Mouse (Mus musculus): ENCODE data around the gene Rd3. TPM values are rescaled to one million over a fixed set of nuclear protein-coding genes. Genes with fewer than 3 reads are reported as not detected.

Rd3 gene
- 0.92 and 1.6 TPM in 2 replicates for polyA plus RNA-seq (2014; fragmentation: Nextera tagmentation; extraction: Ambion mirVana)

DNA sequence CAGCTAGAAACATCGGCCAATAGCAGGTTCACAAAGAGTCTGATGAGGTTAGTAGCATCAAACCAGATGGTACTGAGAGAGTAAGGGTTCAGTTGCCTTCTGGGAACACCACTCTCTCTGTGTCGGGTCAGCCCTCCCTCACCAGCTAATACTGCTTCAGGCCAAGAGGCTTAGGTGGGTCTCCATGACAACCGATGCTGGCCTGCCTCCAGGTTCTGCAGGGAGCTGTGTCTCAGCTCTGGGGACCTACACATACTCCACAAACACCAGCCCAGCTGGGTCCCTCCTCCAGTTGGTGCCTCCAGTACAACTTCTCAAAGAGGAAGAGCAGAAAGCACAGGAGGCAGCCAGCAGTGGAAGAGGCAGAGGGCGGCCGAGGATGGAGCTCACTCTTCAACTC lies at the start of gene Rd3:
Gene Rd3 (plus strand): TSS at position 184 of the 400 bp plus-strand sequence.
- ATAC-seq (replicated peaks; ENCODE audit: low FRiP score), result peak; percentile 85
- no peak within 1 kb of the TSS for H3K4me2 ChIP-seq (ENCODE audit: low read depth, low read length, severe bottlenecking)

DNA sequence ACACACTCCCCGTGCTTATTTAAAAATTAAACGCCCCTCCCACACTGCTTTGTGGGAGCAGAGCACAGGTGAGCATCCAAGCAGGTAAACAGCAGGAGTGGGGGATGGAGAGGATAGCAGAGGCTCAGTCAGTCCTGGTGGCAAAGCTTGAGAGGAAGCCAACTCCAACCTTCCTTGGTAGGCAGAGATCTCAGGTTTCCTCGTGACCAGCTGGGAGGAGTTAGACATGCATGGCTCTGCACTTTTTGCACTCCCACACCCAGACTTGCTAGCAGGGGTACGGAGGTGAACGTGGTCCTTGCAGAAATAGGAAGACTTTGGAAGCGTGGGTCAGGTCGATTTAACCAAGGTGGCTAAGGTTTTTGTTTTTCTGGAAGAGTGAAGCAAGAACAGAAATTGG lies 48.8 kb upstream of the Rd3 start:
- ATAC-seq (replicated peaks; ENCODE audit: low FRiP score), result no peak
- H3K4me1 ChIP-seq (replicated peaks; ENCODE audit: control insufficient read depth, insufficient read depth, low read length), result no peaks in the 10 kb centered on the region
- no peak overlapping the region for H3K27ac ChIP-seq (ENCODE audit: low read depth, low read length)
- H3K4me3 ChIP-seq (ENCODE audit: low read depth, low read length), result no peak overlapping the region
- H3K9me3 ChIP-seq (ENCODE audit: control insufficient read depth, low read length), result no peaks in the 10 kb centered on the region
- no peak overlapping the region for H3K4me2 ChIP-seq (ENCODE audit: low read depth, low read length, severe bottlenecking)
- DNase-seq (ENCODE audit: low spot score), result no peak
- H3K27me3 ChIP-seq (ENCODE audit: control insufficient read depth, insufficient read depth, low read length), result no peaks in the 10 kb centered on the region
- H3K9ac ChIP-seq (ENCODE audit: low read length), result no peak overlapping the region
- H3K36me3 ChIP-seq (ENCODE audit: control insufficient read depth, insufficient read depth, low read length), result no peaks in the 10 kb centered on the region
- 77% methylated on average over 7 of the region's 7 CpGs for WGBS

More for the DNA sequence above, at the start of gene Rd3:
- no peak within 1 kb of the TSS for H3K27ac ChIP-seq (ENCODE audit: low read depth, low read length)
- no peak within 1 kb of the TSS for H3K9ac ChIP-seq (ENCODE audit: low read length)
- H3K27me3 ChIP-seq (ENCODE audit: control insufficient read depth, insufficient read depth, low read length), result no peaks in the 10 kb centered on the region
- no peaks in the 10 kb centered on the region; the same call in 1 of the 2 replicates for H3K4me1 ChIP-seq (replicated peaks; ENCODE audit: control insufficient read depth, insufficient read depth, low read length)
- no peaks in the 10 kb centered on the region for H3K36me3 ChIP-seq (ENCODE audit: control insufficient read depth, insufficient read depth, low read length)
- DNase-seq (ENCODE audit: low spot score), result peak; percentile 71
- WGBS, result 39% methylated on average over 5 of the region's 5 CpGs
- no peaks in the 10 kb centered on the region for H3K9me3 ChIP-seq (ENCODE audit: control insufficient read depth, low read length)
- no peak within 1 kb of the TSS for H3K4me3 ChIP-seq (ENCODE audit: low read depth, low read length)

DNA sequence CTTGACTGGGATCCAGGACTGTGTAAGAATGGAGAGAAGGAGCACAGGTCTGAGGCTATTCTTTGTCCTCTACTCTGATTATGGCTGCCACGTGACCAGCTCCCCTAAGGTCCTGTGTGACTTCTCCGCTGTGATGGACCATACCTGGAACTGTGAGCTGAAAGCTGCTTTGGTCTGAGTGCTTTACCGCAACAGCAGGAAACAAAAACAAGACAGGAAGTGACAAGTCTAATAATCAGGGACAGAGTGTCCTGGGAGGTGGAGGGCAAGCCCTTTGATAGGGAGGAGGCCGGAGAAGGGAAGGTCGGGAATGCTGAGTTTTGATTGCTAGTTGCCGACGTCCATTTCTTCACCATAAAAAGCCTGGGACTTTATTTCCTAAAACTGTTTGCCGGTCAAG lies 48.1 kb upstream of the Rd3 start:
- H3K36me3 ChIP-seq (ENCODE audit: control insufficient read depth, insufficient read depth, low read length), result no peaks in the 10 kb centered on the region
- no peak overlapping the region for H3K4me2 ChIP-seq (ENCODE audit: low read depth, low read length, severe bottlenecking)
- no peaks in the 10 kb centered on the region for H3K27me3 ChIP-seq (ENCODE audit: control insufficient read depth, insufficient read depth, low read length)
- H3K9ac ChIP-seq (ENCODE audit: low read length), result no peak overlapping the region
- ATAC-seq (replicated peaks; ENCODE audit: low FRiP score), result no peak
- 81% methylated on average over 8 of the region's 8 CpGs for WGBS
- H3K4me3 ChIP-seq (ENCODE audit: low read depth, low read length), result no peak overlapping the region
- H3K4me1 ChIP-seq (replicated peaks; ENCODE audit: control insufficient read depth, insufficient read depth, low read length), result no peaks in the 10 kb centered on the region
- H3K27ac ChIP-seq (ENCODE audit: low read depth, low read length), result no peak overlapping the region
- no peaks in the 10 kb centered on the region for H3K9me3 ChIP-seq (ENCODE audit: control insufficient read depth, low read length)
- no peak for DNase-seq (ENCODE audit: low spot score)

DNA sequence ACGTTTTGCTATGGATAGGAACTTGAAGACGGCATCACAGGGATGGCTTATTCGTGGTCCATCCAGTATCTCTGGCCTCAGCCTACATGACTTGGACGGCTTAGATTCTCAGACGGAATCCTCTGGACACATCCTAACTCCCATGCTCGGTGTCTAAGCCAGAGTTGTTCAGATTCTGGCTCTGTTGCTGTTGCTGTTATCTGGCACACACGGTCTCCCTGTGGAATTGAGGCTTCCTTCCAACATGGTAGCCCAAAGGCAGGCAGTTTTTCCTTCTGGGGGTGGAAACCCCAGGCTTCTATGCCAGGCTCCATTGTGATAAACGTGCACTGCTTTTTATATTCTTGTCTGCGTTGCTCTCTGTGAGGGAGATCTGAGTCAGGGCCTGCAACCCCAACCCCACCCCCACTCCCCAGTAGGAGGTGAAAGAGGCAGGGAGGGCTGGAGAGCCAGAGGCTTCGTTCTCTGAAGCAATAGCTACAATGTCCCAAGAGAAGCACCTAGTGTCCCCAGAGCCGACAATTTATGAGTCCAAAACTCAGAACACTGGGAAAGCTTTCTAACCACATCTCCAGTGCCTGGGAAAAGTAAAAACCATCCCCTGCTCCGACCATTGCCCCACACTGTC lies 47.2 kb upstream of the Rd3 start:
- 66% methylated on average over 12 of the region's 12 CpGs for WGBS
- no peak for DNase-seq (ENCODE audit: low spot score)

DNA sequence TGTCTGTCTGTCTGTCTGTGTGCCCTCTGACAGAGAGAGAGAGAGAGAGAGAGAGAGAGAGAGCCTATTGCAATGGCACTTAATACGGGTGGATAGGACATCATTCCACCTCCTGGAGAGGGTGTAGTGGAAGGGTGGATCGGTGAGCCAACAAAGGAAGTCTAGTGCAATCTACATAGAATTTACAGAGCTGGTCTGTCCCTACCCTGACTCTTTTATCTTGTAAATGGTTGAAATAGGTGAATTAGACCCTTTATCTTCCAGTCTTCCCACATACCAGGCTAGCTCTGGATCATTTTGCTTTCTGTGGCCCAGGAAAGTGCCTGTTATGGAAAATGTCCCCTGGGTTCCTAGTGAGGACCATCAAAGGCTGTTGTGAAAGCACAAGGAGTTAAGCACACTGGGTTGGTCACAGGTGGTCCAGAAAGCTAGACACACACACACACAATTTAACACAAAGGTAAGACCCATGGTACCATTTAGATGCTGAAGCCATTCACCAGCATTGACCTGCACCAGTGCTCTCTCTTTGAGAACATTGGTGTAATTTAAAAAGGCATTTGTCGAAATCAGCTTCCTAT lies 46.6 kb upstream of the Rd3 start:
- Histone ChIP-seq H3K9ac (ENCODE audit: low read length) (no peak overlapping the region), H3K4me3 (ENCODE audit: low read depth, low read length) (no peak overlapping the region), H3K4me1 (replicated peaks; ENCODE audit: control insufficient read depth, insufficient read depth, low read length) (no peaks in the 10 kb centered on the region), H3K36me3 (ENCODE audit: control insufficient read depth, insufficient read depth, low read length) (no peaks in the 10 kb centered on the region), H3K4me2 (ENCODE audit: low read depth, low read length, severe bottlenecking) (no peak overlapping the region), H3K27ac (ENCODE audit: low read depth, low read length) (no peak overlapping the region), H3K9me3 (ENCODE audit: control insufficient read depth, low read length) (no peaks in the 10 kb centered on the region), H3K27me3 (ENCODE audit: control insufficient read depth, insufficient read depth, low read length) (no peaks in the 10 kb centered on the region)
- no peak for DNase-seq (ENCODE audit: low spot score)
- ATAC-seq (replicated peaks; ENCODE audit: low FRiP score), result no peak
- 87% methylated on average over 3 of the region's 3 CpGs for WGBS

More for the DNA sequence above, 47.2 kb upstream of the Rd3 start:
- Histone ChIP-seq H3K27ac (ENCODE audit: low read depth, low read length) (no peak overlapping the region), H3K9ac (ENCODE audit: low read length) (no peak overlapping the region), H3K4me2 (ENCODE audit: low read depth, low read length, severe bottlenecking) (no peak overlapping the region), H3K4me3 (ENCODE audit: low read depth, low read length) (no peak overlapping the region), H3K36me3 (ENCODE audit: control insufficient read depth, insufficient read depth, low read length) (no peaks in the 10 kb centered on the region), H3K27me3 (ENCODE audit: control insufficient read depth, insufficient read depth, low read length) (no peaks in the 10 kb centered on the region), H3K9me3 (ENCODE audit: control insufficient read depth, low read length) (no peaks in the 10 kb centered on the region), H3K4me1 (replicated peaks; ENCODE audit: control insufficient read depth, insufficient read depth, low read length) (no peaks in the 10 kb centered on the region)
- ATAC-seq (replicated peaks; ENCODE audit: low FRiP score), result no peak

GRCm38 (mm10) chr1:191932286-191932985 lies 44.7 kb upstream of the Rd3 start:
- no peaks in the 10 kb centered on the region for H3K9me3 ChIP-seq (ENCODE audit: control insufficient read depth, low read length)
- WGBS, result 78% methylated on average over 8 of the region's 8 CpGs
- ATAC-seq (replicated peaks; ENCODE audit: low FRiP score) (no peak), DNase-seq (ENCODE audit: low spot score) (no peak)
- H3K4me1 ChIP-seq (replicated peaks; ENCODE audit: control insufficient read depth, insufficient read depth, low read length), result no peaks in the 10 kb centered on the region
- H3K27me3 ChIP-seq (ENCODE audit: control insufficient read depth, insufficient read depth, low read length), result no peaks in the 10 kb centered on the region
- H3K9ac ChIP-seq (ENCODE audit: low read length), result no peak overlapping the region
- no peak overlapping the region for H3K27ac ChIP-seq (ENCODE audit: low read depth, low read length)
- H3K4me3 ChIP-seq (ENCODE audit: low read depth, low read length), result no peak overlapping the region
- H3K36me3 ChIP-seq (ENCODE audit: control insufficient read depth, insufficient read depth, low read length), result no peaks in the 10 kb centered on the region
- H3K4me2 ChIP-seq (ENCODE audit: low read depth, low read length, severe bottlenecking), result no peak overlapping the region

DNA sequence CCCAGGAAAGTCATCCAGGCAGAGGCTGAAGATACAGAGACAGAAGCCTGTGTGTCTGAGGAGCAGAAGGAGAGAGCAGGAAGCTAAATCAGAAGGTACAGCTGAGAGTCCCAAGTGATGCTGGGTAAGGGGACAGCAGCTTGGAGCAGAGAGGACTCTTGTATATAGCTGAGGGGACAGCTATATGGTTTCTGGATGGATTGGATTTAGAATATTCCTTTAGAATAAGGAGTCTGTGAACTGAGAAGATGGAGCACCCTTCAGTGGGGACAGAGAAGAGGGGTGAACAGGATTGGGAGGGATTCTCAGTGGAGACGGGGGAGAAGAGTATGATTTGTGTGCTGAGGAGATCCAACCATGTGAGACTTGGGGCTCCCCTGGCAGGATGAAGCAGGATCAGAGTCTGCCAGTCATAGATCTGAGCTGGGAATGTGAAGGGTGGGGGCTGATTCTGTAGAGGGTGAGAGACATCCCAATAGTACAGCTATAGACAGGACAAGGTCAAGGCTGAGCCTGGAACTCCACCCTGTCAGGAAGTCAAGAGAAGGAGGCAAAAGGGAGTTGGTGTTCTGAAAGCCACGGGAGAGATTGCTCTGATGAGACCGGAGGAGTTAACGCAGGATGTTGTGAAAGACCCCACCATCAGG lies 44.1 kb upstream of the Rd3 start:
- Histone ChIP-seq H3K36me3 (ENCODE audit: control insufficient read depth, insufficient read depth, low read length) (no peaks in the 10 kb centered on the region), H3K4me3 (ENCODE audit: low read depth, low read length) (no peak overlapping the region), H3K9me3 (ENCODE audit: control insufficient read depth, low read length) (no peaks in the 10 kb centered on the region), H3K4me1 (replicated peaks; ENCODE audit: control insufficient read depth, insufficient read depth, low read length) (no peaks in the 10 kb centered on the region), H3K27ac (ENCODE audit: low read depth, low read length) (no peak overlapping the region), H3K9ac (ENCODE audit: low read length) (no peak overlapping the region), H3K4me2 (ENCODE audit: low read depth, low read length, severe bottlenecking) (no peak overlapping the region), H3K27me3 (ENCODE audit: control insufficient read depth, insufficient read depth, low read length) (no peaks in the 10 kb centered on the region)
- ATAC-seq (replicated peaks; ENCODE audit: low FRiP score) (no peak), DNase-seq (ENCODE audit: low spot score) (no peak)
- 79% methylated on average over 4 of the region's 4 CpGs for WGBS

- WGBS, result 85% methylated on average over 6 of the region's 6 CpGs
- Histone ChIP-seq H3K36me3 (ENCODE audit: control insufficient read depth, insufficient read depth, low read length) (no peaks in the 10 kb centered on the region), H3K4me1 (replicated peaks; ENCODE audit: control insufficient read depth, insufficient read depth, low read length) (no peaks in the 10 kb centered on the region; the same call in 1 of the 2 replicates), H3K27ac (ENCODE audit: low read depth, low read length) (no peak overlapping the region), H3K9ac (ENCODE audit: low read length) (no peak overlapping the region), H3K4me3 (ENCODE audit: low read depth, low read length) (no peak overlapping the region), H3K27me3 (ENCODE audit: control insufficient read depth, insufficient read depth, low read length) (no peaks in the 10 kb centered on the region), H3K4me2 (ENCODE audit: low read depth, low read length, severe bottlenecking) (no peak overlapping the region), H3K9me3 (ENCODE audit: control insufficient read depth, low read length) (no peaks in the 10 kb centered on the region)
- ATAC-seq (replicated peaks; ENCODE audit: low FRiP score), result no peak
- no peak for DNase-seq (ENCODE audit: low spot score)
These were observed 33.5 kb upstream of the Rd3 start for GRCm38 (mm10) chr1:191943638-191944037.
